Mouse (Mus musculus) ovary, postnatal 36 days (tissue): Measurements from ENCODE around the gene Gm21698.
"Not testable (repeated sequence)": the region's sequence is repeated elsewhere in the genome, so short reads cannot be mapped to it uniquely, and the experiment has no call there.

ENCODE experiments used
- DNase-seq: peaks from one replicate; pipeline ENCODE4 v3.0.0; 2022; ENCODE audit warnings: low spot score, mixed read lengths

The Gm21698 gene

GRCm38 (mm10) chr5:25988550-25988949, at the start of gene Gm21698:
Gm21698 (minus strand) TSS chr5:25988650.
- DNase-seq = not testable (repeated sequence)

- not testable (repeated sequence) for DNase-seq
Measured at GRCm38 (mm10) chr5:26022816-26023215, 34.4 kb upstream of the Gm21698 start, which contains the start of gene Gm5862. Gm5862 (minus strand) TSS chr5:26022916.

- DNase-seq = not testable (repeated sequence)
Measured at GRCm38 (mm10) chr5:26007697-26008096, 19.2 kb upstream of the Gm21698 start.

- DNase-seq = peak; percentile 64
Measured at GRCm38 (mm10) chr5:26006937-26007695, 18.7 kb upstream of the Gm21698 start.

GRCm38 (mm10) chr5:26004698-26005097, 16.2 kb upstream of the Gm21698 start, which contains the start of gene Gm1979:
Gm1979 (minus strand) TSS chr5:26004798.
- DNase-seq = not testable (repeated sequence)

- not testable (repeated sequence) for DNase-seq
Measured at GRCm38 (mm10) chr5:25972563-25972962, 15.9 kb downstream of the Gm21698 start, which contains the start of gene Gm21680. Gm21680 (minus strand) TSS chr5:25972663.

- not testable (repeated sequence) for DNase-seq
Measured at GRCm38 (mm10) chr5:25957050-25957449, 31.4 kb downstream of the Gm21698 start.

- DNase-seq = peak; percentile 23
Measured at GRCm38 (mm10) chr5:25956611-25957010, 31.8 kb downstream of the Gm21698 start.

- not testable (repeated sequence) for DNase-seq
Measured at GRCm38 (mm10) chr5:25954317-25954716, 34.1 kb downstream of the Gm21698 start, which contains the start of gene Gm21671. Gm21671 (minus strand) TSS chr5:25954417.

GRCm38 (mm10) chr5:25945391-25945790, 43.1 kb downstream of the Gm21698 start:
- not testable (repeated sequence) for DNase-seq

- DNase-seq = not testable (repeated sequence)
Measured at GRCm38 (mm10) chr5:25942281-25942680, 46.2 kb downstream of the Gm21698 start, which contains the start of gene Gm21663. Gm21663 (minus strand) TSS chr5:25942381.
